Mouse (Mus musculus): ENCODE results near the gene Olfr49. TPM values are rescaled to one million over a fixed set of nuclear protein-coding genes. Genes with fewer than 3 reads are reported as not detected.

Gene Olfr49
- polyA plus RNA-seq, 1 experiment from 2014 or later = 0.04 TPM

- in situ Hi-C loops (cut with MboI; ENCODE audit: low pct_unique_long_range_greater_than_20kb) = no loop called here
- DNase-seq (ENCODE audit: low read depth, low spot score) (no peak), ATAC-seq (no peak)
- POLR2A ChIA-PET = no interaction called here
- CTCF ChIA-PET = interaction anchor here (1.0 kb wide), 1 partner anchor 151 kb away, joined by 4 read pairs; no protein-coding TSS in a partner anchor
- H3K27me3 ChIP-seq = no peaks in the 10 kb centered on the region
- TF ChIP-seq CTCF (IDR thresholded peaks at IDR 0.05) = no peak
Measured at GRCm38 (mm10) chr14:54261386-54261785, 23.4 kb downstream of the Olfr49 start.

- CTCF ChIA-PET = no interaction called here
- POLR2A ChIA-PET = interaction anchor here (1.2 kb wide), 1 partner anchor 101 kb away, joined by 3 read pairs; the partner anchor contains the start of gene Oxa1l
- no peaks in the 10 kb centered on the region for H3K27me3 ChIP-seq
- ATAC-seq (no peak), DNase-seq (ENCODE audit: low read depth, low spot score) (no peak)
- TF ChIP-seq CTCF (IDR thresholded peaks at IDR 0.05) = no peak
- in situ Hi-C loops (cut with MboI; ENCODE audit: low pct_unique_long_range_greater_than_20kb) = no loop called here
Measured at GRCm38 (mm10) chr14:54260196-54260595, 24.5 kb downstream of the Olfr49 start.

DNA sequence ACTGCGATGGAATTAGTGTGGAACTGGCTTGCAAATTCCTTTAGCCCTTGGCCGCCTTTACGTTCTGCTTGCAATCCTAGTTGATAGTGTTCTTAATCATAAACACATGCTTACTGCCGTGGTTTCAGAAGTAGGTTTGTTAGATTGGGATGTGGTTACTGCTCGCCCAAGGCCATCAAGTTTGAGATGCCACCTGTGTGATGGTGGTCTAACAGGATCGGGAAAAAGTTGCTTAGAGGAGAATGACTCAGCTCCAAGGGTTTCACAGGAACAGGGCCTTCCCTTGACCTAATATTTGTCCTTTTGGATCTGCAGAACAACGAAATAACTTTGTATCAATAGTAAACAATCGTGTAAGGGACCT lies 25.0 kb downstream of the Olfr49 start:
- in situ Hi-C loops (cut with MboI; ENCODE audit: low pct_unique_long_range_greater_than_20kb) = no loop called here
- ATAC-seq = no peak
- POLR2A ChIA-PET = interaction anchor here (1.2 kb wide), 1 partner anchor 101 kb away, joined by 3 read pairs; the partner anchor contains the start of gene Oxa1l
- no peak for DNase-seq (ENCODE audit: low read depth, low spot score)
- H3K27me3 ChIP-seq = no peaks in the 10 kb centered on the region
- CTCF ChIA-PET = no interaction called here
- no peak for TF ChIP-seq CTCF (IDR thresholded peaks at IDR 0.05)

DNA sequence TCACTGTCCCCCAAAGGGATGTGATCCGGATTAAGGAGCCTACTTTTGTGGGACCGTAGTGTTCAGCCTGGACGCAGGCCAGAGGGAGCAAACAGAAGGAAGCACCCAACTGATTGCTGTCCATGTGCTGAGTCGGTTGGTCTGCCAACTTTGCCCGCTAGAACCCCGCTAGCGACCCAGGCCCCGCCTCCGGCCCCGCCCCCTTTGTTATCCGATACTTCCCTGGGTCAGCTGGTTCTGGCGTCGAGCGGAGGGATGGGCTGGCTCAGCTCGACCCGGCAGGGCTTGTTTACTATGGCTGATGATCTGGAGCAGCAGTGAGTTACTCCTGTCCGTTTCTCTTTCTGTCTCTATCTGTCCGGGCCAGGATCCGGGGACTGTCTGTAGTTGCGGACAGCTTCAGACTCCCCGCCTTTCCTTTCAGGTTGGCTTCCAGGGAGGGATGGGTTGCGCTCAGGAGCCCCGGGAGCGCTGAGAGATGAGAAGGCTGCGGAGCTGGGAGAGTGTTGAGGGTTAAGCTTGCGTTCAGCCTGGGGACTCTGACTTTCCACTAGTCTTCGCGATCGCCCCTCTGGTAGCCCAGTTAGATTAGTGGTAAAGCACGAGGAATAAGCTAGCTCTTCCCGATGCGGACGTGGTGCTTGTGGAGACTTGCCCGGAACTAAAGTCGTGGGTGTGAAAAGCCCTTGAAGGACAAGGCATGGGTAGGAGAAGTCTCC lies 25.6 kb downstream of the Olfr49 start:
- POLR2A ChIA-PET = interaction anchor here (1.2 kb wide), 1 partner anchor 102 kb away, joined by 3 read pairs; the partner anchor contains the start of gene Oxa1l
- no peak for TF ChIP-seq CTCF (IDR thresholded peaks at IDR 0.05)
- in situ Hi-C loops (cut with MboI; ENCODE audit: low pct_unique_long_range_greater_than_20kb) = no loop called here
- CTCF ChIA-PET = interaction anchor here (1.0 to 1.1 kb wide), 3 partner anchors 21 to 162 kb away, joined by 3 read pairs; no protein-coding TSS in a partner anchor
- no peaks in the 10 kb centered on the region for H3K27me3 ChIP-seq
- peak; percentile 97 for ATAC-seq
- DNase-seq (ENCODE audit: low read depth, low spot score) = peak; percentile 59

GRCm38 (mm10) chr14:54258131-54258670 lies 26.5 kb downstream of the Olfr49 start:
- ChIA-PET POLR2A (no interaction called here), CTCF (interaction anchor here (1.0 to 1.1 kb wide), 3 partner anchors 20 to 163 kb away, joined by 3 read pairs; no protein-coding TSS in a partner anchor)
- no peaks in the 10 kb centered on the region for H3K27me3 ChIP-seq
- in situ Hi-C loops (cut with MboI; ENCODE audit: low pct_unique_long_range_greater_than_20kb) = no loop called here
- TF ChIP-seq CTCF (IDR thresholded peaks at IDR 0.05) = no peak
- DNase-seq (ENCODE audit: low read depth, low spot score) (no peak), ATAC-seq (no peak)

GRCm38 (mm10) chr14:54254670-54255202 lies 30.0 kb downstream of the Olfr49 start:
- CTCF ChIA-PET = interaction anchor here (2.0 kb wide), 1 partner anchor 27 kb away, joined by 6 read pairs; no protein-coding TSS in a partner anchor
- ATAC-seq = no peak
- POLR2A ChIA-PET = no interaction called here

DNA sequence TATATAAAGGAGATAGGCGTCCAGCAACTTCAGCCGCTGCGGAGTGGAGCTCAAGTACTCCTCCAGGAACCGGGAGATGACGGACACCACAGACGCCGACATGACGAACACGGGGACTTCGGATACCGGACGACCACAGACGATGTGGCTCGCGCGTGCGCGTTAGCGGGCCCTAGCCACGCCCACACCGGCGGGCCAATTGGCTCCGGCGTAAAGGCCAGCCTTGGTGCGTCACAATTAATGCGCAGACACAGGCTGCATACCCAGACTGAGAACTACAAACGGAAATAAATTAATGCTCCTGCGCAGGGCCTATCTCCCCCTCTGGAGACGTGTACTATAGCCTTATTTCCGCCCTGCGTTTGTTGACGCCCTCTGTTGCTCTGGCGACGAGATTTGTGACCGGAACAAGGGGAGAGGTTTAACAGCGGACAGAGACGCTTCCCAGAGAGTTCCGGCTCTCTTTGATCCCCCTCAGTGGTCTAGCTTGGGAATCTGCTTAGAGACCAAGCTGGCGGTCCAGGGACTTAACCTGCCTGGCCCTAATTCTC lies 30.9 kb downstream of the Olfr49 start, which contains the start of the genes Dad1 and Abhd4:
Dad1 (minus strand) TSS at position 364 of the 551 bp plus-strand sequence.
Abhd4 (plus strand) TSS at position 448 of the 551 bp plus-strand sequence.
- ATAC-seq = peak; percentile 99
- CTCF ChIA-PET = interaction anchor here (1.1 to 2.0 kb wide), 4 partner anchors 15 to 200 kb away, joined by 3 to 6 read pairs (median 4); no protein-coding TSS in a partner anchor
- TF ChIP-seq CTCF (IDR thresholded peaks at IDR 0.05) = no peak
- peak; percentile 94 for DNase-seq (ENCODE audit: low read depth, low spot score)
- in situ Hi-C loops (cut with MboI; ENCODE audit: low pct_unique_long_range_greater_than_20kb) = no loop called here
- no peaks in the 10 kb centered on the region for H3K27me3 ChIP-seq
- POLR2A ChIA-PET = no interaction called here

More at GRCm38 (mm10) chr14:54254670-54255202, 30.0 kb downstream of the Olfr49 start:
- in situ Hi-C loops (cut with MboI; ENCODE audit: low pct_unique_long_range_greater_than_20kb) = no loop called here
- H3K27me3 ChIP-seq = no peaks in the 10 kb centered on the region
- DNase-seq (ENCODE audit: low read depth, low spot score) = no peak
- no peak for TF ChIP-seq CTCF (IDR thresholded peaks at IDR 0.05)

GRCm38 (mm10) chr14:54250122-54250521 lies 34.6 kb downstream of the Olfr49 start:
- no peak for DNase-seq (ENCODE audit: low read depth, low spot score)
- H3K27me3 ChIP-seq = no peaks in the 10 kb centered on the region
- ChIA-PET POLR2A (no interaction called here), CTCF (interaction anchor here (2.8 kb wide), 1 partner anchor 11 kb away, joined by 9 read pairs; no protein-coding TSS in a partner anchor)
- in situ Hi-C loops (cut with MboI; ENCODE audit: low pct_unique_long_range_greater_than_20kb) = no loop called here
- TF ChIP-seq CTCF (IDR thresholded peaks at IDR 0.05) = no peak
- no peak for ATAC-seq

- no peak for DNase-seq (ENCODE audit: low read depth, low spot score)
- ATAC-seq = no peak
- no peaks in the 10 kb centered on the region for H3K27me3 ChIP-seq
- TF ChIP-seq CTCF (IDR thresholded peaks at IDR 0.05) = no peak
- POLR2A ChIA-PET = no interaction called here
- CTCF ChIA-PET = interaction anchor here (1.5 to 2.8 kb wide), 2 partner anchors 11 to 15 kb away, joined by 5 to 9 read pairs; no protein-coding TSS in a partner anchor
- in situ Hi-C loops (cut with MboI; ENCODE audit: low pct_unique_long_range_greater_than_20kb) = no loop called here
Measured at GRCm38 (mm10) chr14:54249326-54249725, 35.4 kb downstream of the Olfr49 start.

GRCm38 (mm10) chr14:54246232-54246631 lies 38.5 kb downstream of the Olfr49 start:
- POLR2A ChIA-PET = no interaction called here
- no peaks in the 10 kb centered on the region for H3K27me3 ChIP-seq
- no peak for DNase-seq (ENCODE audit: low read depth, low spot score)
- ATAC-seq = no peak
- CTCF ChIA-PET = no interaction called here
- in situ Hi-C loops (cut with MboI; ENCODE audit: low pct_unique_long_range_greater_than_20kb) = no loop called here
- TF ChIP-seq CTCF (IDR thresholded peaks at IDR 0.05) = no peak
